Mouse (Mus musculus): ENCODE results near the gene Tmod3.
"Not testable (repeated sequence)": the region's sequence is repeated elsewhere in the genome, so short reads cannot be mapped to it uniquely, and the experiment has no call there.

Gene Tmod3

GRCm38 (mm10) chr9:75494407-75495005, 65.0 kb downstream of the Tmod3 start:
- no peak for DNase-seq

GRCm38 (mm10) chr9:75488255-75488654, 71.2 kb downstream of the Tmod3 start:
- DNase-seq = not testable (repeated sequence)

- DNase-seq = no peak
Observed at GRCm38 (mm10) chr9:75485231-75485630, 74.2 kb downstream of the Tmod3 start.

- no peak for DNase-seq
Observed at GRCm38 (mm10) chr9:75480536-75481075, 78.9 kb downstream of the Tmod3 start.

- no peak for DNase-seq
Observed at GRCm38 (mm10) chr9:75479106-75479725, 80.2 kb downstream of the Tmod3 start.

GRCm38 (mm10) chr9:75477212-75477611, 82.2 kb downstream of the Tmod3 start:
- no peak for DNase-seq

GRCm38 (mm10) chr9:75468297-75468696, 91.2 kb downstream of the Tmod3 start:
- DNase-seq = peak; percentile 11 to 18

GRCm38 (mm10) chr9:75467581-75467980, 91.9 kb downstream of the Tmod3 start:
- no peak for DNase-seq

- DNase-seq = no peak
Observed at GRCm38 (mm10) chr9:75466641-75467040, 92.8 kb downstream of the Tmod3 start.

- DNase-seq = no peak
Observed at GRCm38 (mm10) chr9:75465856-75466255, 93.6 kb downstream of the Tmod3 start.

- no peak for DNase-seq
Observed at GRCm38 (mm10) chr9:75463050-75463660, 96.3 kb downstream of the Tmod3 start.

- no peak for DNase-seq
Observed at GRCm38 (mm10) chr9:75455684-75456083, 103.8 kb downstream of the Tmod3 start.

GRCm38 (mm10) chr9:75453994-75454393, 105.5 kb downstream of the Tmod3 start:
- DNase-seq = no peak

- DNase-seq = no peak
Observed at GRCm38 (mm10) chr9:75448021-75448420, 111.4 kb downstream of the Tmod3 start.
